In genomic region chr12:83850334-83850733, GRCm38 (mm10) we compare ENCODE assay signal across 12 mouse cellular contexts.
"Had no signal": no experiment of that assay in that cellular context is flagged by ENCODE, and none has a peak within 500 bp of the region (broad histone marks: within the 10 kb centered on the region; RNA-seq: fewer than 3 reads in every experiment).

No protein-coding gene starts in this region.

- H3K4me3 ChIP-seq: limb, embryonic 12.5 days; liver, embryonic 13.5 days; lung, embryonic 15.5 days; midbrain, embryonic 12.5 days; neural tube, embryonic 13.5 days; stomach, embryonic 15.5 days had no signal

- DNase-seq: kidney, adult 8-10 months; kidney, postnatal 25 days; liver; liver, embryonic 13.5 days; liver, postnatal 0 days; lung, postnatal 14 days; thymus, postnatal 36 days had no signal

- H3K27ac ChIP-seq: limb, embryonic 12.5 days; liver, embryonic 13.5 days; lung, embryonic 15.5 days; midbrain, embryonic 12.5 days; neural tube, embryonic 13.5 days; stomach, embryonic 15.5 days had no signal

- H3K4me1 ChIP-seq: limb, embryonic 12.5 days; lung, embryonic 15.5 days; midbrain, embryonic 12.5 days; neural tube, embryonic 13.5 days; stomach, embryonic 15.5 days had no signal
